Mouse (Mus musculus) embryonic facial prominence, embryonic 14.5 days (tissue): ENCODE data around the gene Cdh4. TPM values are rescaled to one million over a fixed set of nuclear protein-coding genes. Genes with fewer than 3 reads are reported as not detected.

Experiments
- ATAC-seq: fragments of 200-750 bp; cut with Nextera tagmentation; 2 replicates; pipeline ENCODE4 v1.8.0; 2017; ENCODE audit warnings: low read depth, moderate number of reproducible peaks, moderate TSS enrichment
- DNase-seq: peaks from one replicate; pipeline ENCODE4 v3.0.0-alpha.2; 2015; ENCODE audit warnings: low spot score
- H3K27ac ChIP-seq: fragments of 300-500 bp; sonication (generic); replicated peaks from 2 replicates; pipeline ENCODE4 v1.5.1; 2014; ENCODE audit warnings: low read depth, mild to moderate bottlenecking, low read length, moderate library complexity
- H3K27me3 ChIP-seq: fragments of 300-500 bp; sonication (generic); replicated peaks from 2 replicates; pipeline ENCODE4 v1.6.1; 2014; ENCODE audit warnings: low read length; ENCODE audit not compliant: control insufficient read depth, insufficient read depth
- H3K36me3 ChIP-seq: fragments of 300-500 bp; sonication (generic); 2 replicates; pipeline ENCODE4 v1.6.1; 2014; ENCODE audit warnings: low read length, mixed read lengths; ENCODE audit not compliant: control insufficient read depth, insufficient read depth
- H3K4me1 ChIP-seq: fragments of 300-500 bp; sonication (generic); 2 replicates; pipeline ENCODE4 v1.6.1; 2014; ENCODE audit warnings: antibody characterized with exemption, low read length; ENCODE audit not compliant: control insufficient read depth, insufficient read depth
- H3K4me2 ChIP-seq: fragments of 300-500 bp; sonication (generic); 2 replicates; pipeline ENCODE4 v1.6.1; 2014; ENCODE audit warnings: low read depth, mild to moderate bottlenecking, low read length, moderate library complexity, mixed read lengths
- H3K4me3 ChIP-seq: fragments of 300-500 bp; sonication (generic); 2 replicates; pipeline ENCODE4 v1.5.1; 2014; ENCODE audit warnings: low read depth, mild to moderate bottlenecking, low read length
- H3K9ac ChIP-seq: fragments of 300-500 bp; sonication (generic); 2 replicates; pipeline ENCODE4 v1.6.1; 2014; ENCODE audit warnings: low read depth, mild to moderate bottlenecking, low read length, moderate library complexity, mixed read lengths
- H3K9me3 ChIP-seq: fragments of 300-500 bp; sonication (generic); 2 replicates; pipeline ENCODE4 v1.6.1; 2016; ENCODE audit warnings: low read length; ENCODE audit not compliant: control insufficient read depth
- WGBS: fragments of 180-500 bp; shearing (Covaris S2); extraction: QIAGEN DNeasy Blood & Tissue Kit; methylation state at CpG from one replicate; pipeline ENCODE4 v1.1.7; 2014; 5-methylcytosine and 5-hydroxymethylcytosine counted together
- polyA plus RNA-seq: library from polyadenylated mRNA; unstranded; fragments of >200 nt; fragmentation: Nextera tagmentation; extraction: Ambion mirVana; gene quantifications from 2 replicates; pipeline ENCODE4 v1.2.1, GENCODE M21; 2014

Gene Cdh4
- polyA plus RNA-seq, 1 experiment from 2014 or later = 9.2 TPM

- WGBS = 42% methylated on average over 1 of the region's 1 CpGs
- Histone ChIP-seq H3K27ac (no peak overlapping the region), H3K27me3 (no peaks in the 10 kb centered on the region; the same call in 1 of the 2 replicates), H3K4me2 (no peak overlapping the region), H3K4me3 (no peak overlapping the region), H3K9me3 (no peaks in the 10 kb centered on the region), H3K9ac (no peak overlapping the region), H3K36me3 (no peaks in the 10 kb centered on the region), H3K4me1 (0 out of 2 replicates have a peak, but pooled peaks cover 9% of the 10 kb centered on the region)
- ATAC-seq (no peak), DNase-seq (no peak)
Observed at GRCm38 (mm10) chr2:179794354-179794753, 352.1 kb downstream of the Cdh4 start.

DNA sequence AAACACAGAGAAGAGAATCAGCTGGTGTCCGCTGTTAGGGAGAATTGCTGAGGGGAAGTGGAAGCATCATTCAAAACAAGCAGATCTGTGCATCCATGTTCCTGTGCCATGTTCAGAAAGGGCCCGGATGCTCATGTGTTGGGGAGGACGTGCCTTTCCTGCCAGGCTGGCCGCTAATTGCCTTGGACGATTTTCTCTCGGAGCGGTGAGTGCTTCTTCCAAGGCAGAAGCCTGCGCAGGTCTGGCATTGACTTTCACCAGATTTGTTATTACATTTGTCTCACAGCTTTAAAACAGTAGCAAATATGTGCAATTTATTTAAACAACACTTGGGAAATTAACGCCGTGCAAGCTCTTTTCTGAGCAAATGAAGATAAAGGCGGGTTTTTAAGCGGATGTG is 353.2 kb downstream of the Cdh4 start:
- Histone ChIP-seq H3K27me3 (no peaks in the 10 kb centered on the region; the same call in 1 of the 2 replicates), H3K27ac (no peak overlapping the region), H3K9me3 (no peaks in the 10 kb centered on the region), H3K9ac (no peak overlapping the region), H3K36me3 (no peaks in the 10 kb centered on the region), H3K4me1 (0 out of 2 replicates have a peak, but pooled peaks cover 9% of the 10 kb centered on the region), H3K4me2 (no peak overlapping the region), H3K4me3 (no peak overlapping the region)
- no peak for DNase-seq
- WGBS = 77% methylated on average over 12 of the region's 12 CpGs
- ATAC-seq = no peak

DNA sequence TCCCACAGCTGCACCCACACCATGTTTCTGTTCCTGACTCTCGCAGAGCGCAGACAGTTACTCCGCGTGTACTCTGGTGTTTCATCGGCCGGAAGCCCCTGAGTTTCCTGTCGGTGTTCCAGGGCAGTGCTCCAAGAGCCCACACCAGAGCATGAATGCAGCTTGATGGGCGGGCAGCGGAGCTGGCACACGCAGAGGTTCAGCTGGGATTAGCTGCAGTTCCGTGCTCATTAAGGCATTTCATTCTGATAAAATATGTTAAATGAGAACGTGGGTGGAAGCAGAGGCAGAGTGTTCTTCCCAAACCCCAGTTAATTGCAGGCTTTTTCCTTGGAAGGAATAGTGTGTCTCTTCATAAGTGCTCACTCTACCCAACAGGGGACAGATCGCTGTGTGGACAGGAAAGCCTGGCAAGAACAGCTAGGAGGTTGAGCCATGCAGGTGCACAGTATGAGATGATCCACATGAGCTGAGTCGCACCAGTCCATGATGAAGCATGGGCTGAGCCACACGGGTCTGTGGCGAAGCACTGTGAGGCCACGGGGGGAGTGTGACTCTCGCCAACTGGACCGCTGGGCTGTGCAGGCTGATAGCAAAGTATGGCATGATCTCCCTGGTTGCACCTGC is 357.8 kb downstream of the Cdh4 start:
- Histone ChIP-seq H3K9ac (no peak overlapping the region), H3K4me1 (peaks cover 4% of the 10 kb centered on the region; the same call in 1 of the 2 replicates), H3K4me2 (no peak overlapping the region), H3K4me3 (no peak overlapping the region), H3K27ac (no peak overlapping the region), H3K36me3 (no peaks in the 10 kb centered on the region), H3K27me3 (peaks cover 3% of the 10 kb centered on the region; the same call in 1 of the 2 replicates), H3K9me3 (no peaks in the 10 kb centered on the region)
- 74% methylated on average over 19 of the region's 19 CpGs for WGBS
- peak; percentile 41 for DNase-seq
- 0 out of 2 replicates have a peak, but pooled peaks have one; percentile 21 for ATAC-seq

DNA sequence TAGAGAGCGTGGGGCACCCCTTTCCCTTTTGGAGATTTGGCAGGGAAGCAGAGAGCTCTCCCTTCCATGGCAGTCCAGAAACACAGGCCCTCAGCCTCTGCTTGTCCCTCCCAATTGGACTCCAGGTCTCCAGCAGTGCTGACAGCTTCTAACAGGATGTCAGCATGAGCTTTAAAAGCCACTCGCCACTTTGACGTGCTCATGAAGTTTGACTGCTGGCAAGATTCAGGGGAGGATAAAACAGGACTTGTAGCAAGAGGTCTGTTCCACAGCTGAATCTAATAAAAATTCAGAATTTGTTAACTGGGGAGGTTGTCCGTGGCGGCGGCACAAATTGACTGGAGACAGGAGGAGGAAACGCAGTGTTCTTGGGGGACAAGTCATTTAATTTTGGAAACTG is 358.8 kb downstream of the Cdh4 start:
- Histone ChIP-seq H3K9me3 (no peaks in the 10 kb centered on the region), H3K4me2 (no peak overlapping the region), H3K4me1 (peaks cover 4% of the 10 kb centered on the region; the same call in 1 of the 2 replicates), H3K27ac (no peak overlapping the region), H3K27me3 (peaks cover 3% of the 10 kb centered on the region; the same call in 1 of the 2 replicates), H3K36me3 (no peaks in the 10 kb centered on the region), H3K9ac (no peak overlapping the region), H3K4me3 (no peak overlapping the region)
- peak; percentile 69 for DNase-seq
- peak; percentile 38; the same call in 1 of the 2 replicates for ATAC-seq
- 32% methylated on average over 7 of the region's 7 CpGs for WGBS

- peaks cover 3% of the 10 kb centered on the region; the same call in 1 of the 2 replicates for H3K27me3 ChIP-seq
- no peak overlapping the region for H3K4me2 ChIP-seq
- no peak overlapping the region for H3K27ac ChIP-seq
- 92% methylated on average over 1 of the region's 1 CpGs for WGBS
- peaks cover 4% of the 10 kb centered on the region; the same call in 1 of the 2 replicates for H3K4me1 ChIP-seq
- DNase-seq (no peak), ATAC-seq (no peak)
- no peaks in the 10 kb centered on the region for H3K9me3 ChIP-seq
- H3K4me3 ChIP-seq = no peak overlapping the region
- H3K36me3 ChIP-seq = no peaks in the 10 kb centered on the region
- no peak overlapping the region for H3K9ac ChIP-seq
Observed at GRCm38 (mm10) chr2:179802411-179802810, 360.2 kb downstream of the Cdh4 start.

DNA sequence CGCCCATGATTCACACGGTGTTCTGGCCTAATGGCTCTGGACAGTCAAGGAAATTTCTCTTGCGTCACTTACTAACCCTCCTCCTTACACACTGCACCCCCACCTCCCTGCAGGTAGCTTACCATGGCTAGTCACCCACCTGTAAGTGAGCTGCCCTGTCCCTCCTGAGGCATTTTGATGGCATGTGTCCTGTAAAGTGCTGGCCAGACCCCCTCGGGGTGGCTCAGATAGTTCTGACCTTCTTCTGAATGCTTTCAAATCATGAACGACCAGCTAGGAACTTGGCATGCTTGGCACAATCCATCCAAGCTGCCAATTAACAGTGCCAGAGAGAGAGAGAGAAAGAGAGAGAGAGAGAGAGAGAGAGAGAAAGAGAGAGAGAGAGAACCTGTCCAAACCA is 368.9 kb downstream of the Cdh4 start:
- ATAC-seq = no peak
- Histone ChIP-seq H3K4me1 (no peaks in the 10 kb centered on the region), H3K9ac (no peak overlapping the region), H3K27me3 (no peaks in the 10 kb centered on the region), H3K36me3 (no peaks in the 10 kb centered on the region), H3K9me3 (no peaks in the 10 kb centered on the region), H3K4me3 (no peak overlapping the region), H3K27ac (no peak overlapping the region), H3K4me2 (no peak overlapping the region)
- WGBS = 74% methylated on average over 5 of the region's 5 CpGs
- no peak for DNase-seq

DNA sequence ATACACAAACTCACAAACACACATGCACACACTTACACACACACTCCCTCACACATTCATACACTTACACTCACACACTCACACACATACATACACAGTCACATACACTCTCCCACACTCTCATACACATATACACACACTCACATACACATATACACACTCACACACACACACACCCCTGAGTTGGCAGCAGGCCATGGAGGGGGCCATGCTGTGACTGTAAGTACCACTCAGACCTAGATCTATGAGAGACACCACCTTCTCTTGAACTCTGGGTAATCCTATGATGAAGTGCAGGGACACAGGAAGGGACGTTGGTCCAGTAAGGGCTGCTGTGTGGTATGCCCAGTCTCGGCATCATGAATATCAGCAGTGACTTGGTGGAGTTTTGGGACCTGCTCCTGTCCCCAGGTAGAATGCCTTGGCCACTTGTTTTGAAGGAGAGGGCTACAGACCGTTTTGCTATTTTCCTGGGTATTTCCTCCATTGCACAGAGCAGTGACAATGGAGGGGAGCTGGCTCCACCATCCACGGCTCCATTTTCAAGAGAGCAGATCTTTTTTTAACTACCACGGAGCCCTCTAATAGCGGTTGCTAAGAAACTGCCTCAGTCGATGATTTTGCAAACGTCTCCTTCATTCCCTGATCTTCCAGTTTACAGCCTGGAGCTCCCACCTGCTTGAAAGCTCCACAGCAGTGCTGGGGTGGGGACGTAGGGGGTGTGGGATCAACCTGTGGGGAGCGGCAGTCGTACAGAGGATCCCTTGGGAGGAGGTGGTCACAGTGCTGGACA is 371.0 kb downstream of the Cdh4 start:
- no peak for ATAC-seq
- Histone ChIP-seq H3K9me3 (no peaks in the 10 kb centered on the region), H3K4me3 (no peak overlapping the region), H3K9ac (no peak overlapping the region), H3K27ac (no peak overlapping the region), H3K27me3 (no peaks in the 10 kb centered on the region), H3K36me3 (no peaks in the 10 kb centered on the region), H3K4me2 (no peak overlapping the region), H3K4me1 (no peaks in the 10 kb centered on the region)
- WGBS = 64% methylated on average over 11 of the region's 11 CpGs
- no peak for DNase-seq

DNA sequence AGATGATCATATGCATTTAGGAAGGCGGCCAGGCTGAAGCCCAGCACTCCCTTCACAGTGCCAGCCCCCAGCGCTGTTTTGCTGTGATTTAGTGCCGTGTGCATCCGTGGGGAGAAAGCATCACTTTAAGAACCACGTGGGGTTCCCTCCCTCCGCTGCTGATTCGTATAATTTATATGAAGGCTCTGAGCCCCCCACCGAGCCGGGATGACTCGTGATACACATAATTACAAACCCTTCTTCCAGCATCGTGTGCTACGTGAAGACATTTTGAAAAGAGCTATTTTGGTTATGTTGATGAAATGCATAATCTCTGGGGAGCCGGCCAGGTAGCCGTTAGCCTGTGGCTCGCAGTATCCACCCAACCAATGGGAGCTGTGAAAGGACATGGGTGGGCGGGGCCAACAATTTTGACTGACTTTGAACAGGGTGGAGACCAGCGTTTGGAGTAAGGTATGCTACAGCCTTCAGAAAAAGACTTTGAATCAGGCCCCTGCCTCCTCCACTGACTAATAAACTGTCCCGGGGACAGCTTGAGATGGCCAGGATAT is 382.6 kb downstream of the Cdh4 start:
- H3K4me2 ChIP-seq = peak overlapping the region; percentile 23; the same call in 1 of the 2 replicates
- H3K9ac ChIP-seq = no peak overlapping the region

More for the DNA sequence above, 382.6 kb downstream of the Cdh4 start:
- H3K27me3 ChIP-seq = no peaks in the 10 kb centered on the region
- no peak overlapping the region for H3K27ac ChIP-seq
- H3K9me3 ChIP-seq = no peaks in the 10 kb centered on the region
- WGBS = 33% methylated on average over 18 of the region's 18 CpGs
- DNase-seq (peak; percentile 31), ATAC-seq (peak; percentile 42; the same call in 1 of the 2 replicates)
- no peak overlapping the region for H3K4me3 ChIP-seq
- 0 out of 2 replicates have a peak, but pooled peaks cover 5% of the 10 kb centered on the region for H3K4me1 ChIP-seq
- no peaks in the 10 kb centered on the region for H3K36me3 ChIP-seq
